Mouse (Mus musculus) hindbrain, postnatal 0 days (tissue): Measurements from ENCODE around the gene Gde1. TPM values are rescaled to one million over a fixed set of nuclear protein-coding genes. Genes with fewer than 3 reads are reported as not detected.
A peak's percentile ranks its signal among the peaks of the same experiment; 100 is the strongest.

Experiments
- ATAC-seq: fragments of 200-750 bp; cut with Nextera tagmentation; 2 replicates; pipeline ENCODE4 v1.8.0; 2017; ENCODE audit warnings: mild to moderate bottlenecking, moderate TSS enrichment, moderate library complexity
- DNase-seq: peaks from one replicate; pipeline ENCODE4 v3.0.0-alpha.2; 2015; ENCODE audit warnings: low spot score
- H3K27ac ChIP-seq: fragments of 300-500 bp; sonication (generic); 2 replicates; pipeline ENCODE4 v1.5.1; 2014; ENCODE audit warnings: mild to moderate bottlenecking
- H3K27me3 ChIP-seq: fragments of 300-500 bp; sonication (generic); 2 replicates; pipeline ENCODE4 v1.6.1; 2014; ENCODE audit warnings: low read length, mixed read lengths; ENCODE audit not compliant: insufficient read depth
- H3K36me3 ChIP-seq: fragments of 300-500 bp; sonication (generic); 2 replicates; pipeline ENCODE4 v1.6.1; 2014; ENCODE audit warnings: low read length, mixed read lengths; ENCODE audit not compliant: insufficient read depth
- H3K4me1 ChIP-seq: fragments of 300-500 bp; sonication (generic); 2 replicates; pipeline ENCODE4 v1.6.1; 2014; ENCODE audit warnings: antibody characterized with exemption, low read length, mixed read lengths; ENCODE audit not compliant: insufficient read depth
- H3K4me2 ChIP-seq: fragments of 300-500 bp; sonication (generic); 2 replicates; pipeline ENCODE4 v1.6.1; 2014; ENCODE audit warnings: low read depth, mild to moderate bottlenecking, low read length, moderate library complexity, mixed read lengths
- H3K4me3 ChIP-seq: fragments of 300-500 bp; sonication (generic); 2 replicates; pipeline ENCODE4 v1.5.1; 2014; ENCODE audit warnings: low read length
- H3K9ac ChIP-seq: fragments of 300-500 bp; sonication (generic); replicated peaks from 2 replicates; pipeline ENCODE4 v1.6.1; 2014; ENCODE audit warnings: mild to moderate bottlenecking, low read length, moderate library complexity, mixed read lengths
- H3K9me3 ChIP-seq: fragments of 300-500 bp; sonication (generic); 2 replicates; pipeline ENCODE4 v1.6.1; 2016; ENCODE audit warnings: low read length, mixed read lengths
- CTCF ChIP-seq: IDR thresholded peaks from 2 replicates; pipeline ENCODE4 v1.5.1; 2016; ENCODE audit warnings: antibody characterized with exemption, control low read depth, low read depth
- WGBS: fragments of 180-500 bp; shearing (Covaris S2); extraction: QIAGEN DNeasy Blood & Tissue Kit; methylation state at CpG from one replicate; pipeline ENCODE4 v1.1.7; 2014; 5-methylcytosine and 5-hydroxymethylcytosine counted together
- polyA plus RNA-seq: library from polyadenylated mRNA; unstranded; fragments of >200 nt; fragmentation: Nextera tagmentation; extraction: Ambion mirVana; gene quantifications from 2 replicates; pipeline ENCODE4 v1.2.1, GENCODE M21; 2015
- total RNA-seq: library from RNA; depleted of rRNA; stranded (reverse); fragments of >200 nt; gene quantifications from 2 replicates; pipeline ENCODE4 v1.2.3, GENCODE M21; 2014

The Gde1 gene
- total and polyA plus RNA-seq, 2 experiments from 2014 or later: 285 to 347 TPM

DNA sequence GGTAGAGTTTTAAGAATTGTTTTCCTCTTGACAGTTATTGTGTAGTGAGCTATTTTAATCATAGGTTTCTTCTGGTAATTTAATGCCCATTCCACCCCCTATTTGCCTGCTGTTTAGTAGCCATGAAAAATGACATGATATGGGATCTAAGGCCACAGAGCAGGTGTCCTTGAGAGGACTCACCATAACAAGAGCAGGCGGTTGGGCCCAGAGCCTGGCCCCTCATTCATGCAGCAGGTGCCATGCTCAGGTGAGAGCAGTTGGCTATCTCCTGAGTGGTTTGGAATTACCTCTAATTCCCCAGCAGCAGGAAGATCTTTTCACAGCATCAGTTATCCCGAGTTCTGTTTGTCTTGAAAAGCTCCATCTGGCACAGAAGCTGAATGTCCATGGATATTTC lies 19.9 kb upstream of the Gde1 start:
- no peaks in the 10 kb centered on the region for H3K9me3 ChIP-seq
- peaks cover 64% of the 10 kb centered on the region for H3K36me3 ChIP-seq
- H3K4me1 ChIP-seq: no peaks in the 10 kb centered on the region
- no peak overlapping the region for H3K4me3 ChIP-seq
- no peak for TF ChIP-seq CTCF
- DNase-seq: no peak
- no peak overlapping the region for H3K27ac ChIP-seq
- 86% methylated on average over 2 of the region's 2 CpGs for WGBS
- no peak for ATAC-seq
- H3K4me2 ChIP-seq: no peak overlapping the region
- H3K27me3 ChIP-seq: no peaks in the 10 kb centered on the region
- H3K9ac ChIP-seq: no peak overlapping the region

DNA sequence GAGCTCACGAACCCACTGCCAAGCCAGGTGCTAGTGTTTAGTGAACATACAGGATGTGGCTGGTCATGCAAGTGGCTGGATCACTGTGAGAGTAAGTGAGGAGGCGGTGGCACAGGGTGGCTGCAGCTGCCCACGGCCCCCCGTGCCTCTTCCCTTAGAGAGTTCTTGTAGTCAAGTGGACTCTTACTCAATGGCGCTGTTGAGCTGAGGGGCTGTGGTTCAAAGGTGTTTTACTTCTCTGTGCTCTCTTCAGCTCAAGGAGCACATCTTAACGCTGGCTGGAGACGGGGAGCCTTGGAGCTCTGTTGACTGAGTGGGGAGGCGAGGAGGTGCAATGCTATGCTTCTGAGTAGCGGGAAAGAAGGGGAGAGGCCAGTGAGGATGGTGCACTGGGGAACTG lies 18.3 kb upstream of the Gde1 start:
- no peak for ATAC-seq
- Histone ChIP-seq H3K27ac (no peak overlapping the region), H3K27me3 (no peaks in the 10 kb centered on the region), H3K9ac (no peak overlapping the region), H3K4me2 (no peak overlapping the region), H3K4me1 (no peaks in the 10 kb centered on the region), H3K9me3 (no peaks in the 10 kb centered on the region), H3K4me3 (no peak overlapping the region), H3K36me3 (peaks cover 60% of the 10 kb centered on the region)
- no peak for DNase-seq
- no peak for TF ChIP-seq CTCF
- WGBS: 96% methylated on average over 9 of the region's 9 CpGs

DNA sequence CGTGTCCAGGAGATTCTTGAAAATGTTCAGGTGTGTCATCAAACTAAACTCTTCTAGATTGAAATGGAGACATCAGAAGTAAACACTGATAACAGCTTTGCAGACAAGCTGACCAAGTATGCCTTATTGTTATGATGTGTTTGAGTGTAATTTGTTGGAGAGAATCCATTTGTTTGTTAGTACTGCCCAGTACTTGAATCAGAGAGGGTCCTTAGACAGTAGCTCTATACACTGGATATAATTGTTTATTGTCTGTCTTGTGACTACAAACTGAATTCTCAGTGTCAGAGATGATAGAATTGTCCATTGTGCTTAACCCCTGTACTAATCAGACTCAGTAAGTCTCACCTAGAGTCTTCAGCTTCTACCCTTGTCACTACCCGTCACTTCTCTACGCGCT lies 12.5 kb upstream of the Gde1 start:
- ATAC-seq (no peak), DNase-seq (no peak)
- Histone ChIP-seq H3K27me3 (no peaks in the 10 kb centered on the region), H3K4me2 (no peak overlapping the region), H3K4me3 (no peak overlapping the region), H3K9ac (no peak overlapping the region), H3K36me3 (peaks cover 38% of the 10 kb centered on the region), H3K4me1 (peaks cover 5% of the 10 kb centered on the region; the same call in 1 of the 2 replicates), H3K9me3 (no peaks in the 10 kb centered on the region), H3K27ac (no peak overlapping the region)
- 92% methylated on average over 4 of the region's 4 CpGs for WGBS
- no peak for TF ChIP-seq CTCF

- Histone ChIP-seq H3K27me3 (no peaks in the 10 kb centered on the region), H3K4me3 (no peak overlapping the region), H3K27ac (no peak overlapping the region), H3K4me2 (no peak overlapping the region), H3K4me1 (peaks cover 5% of the 10 kb centered on the region; the same call in 1 of the 2 replicates), H3K9me3 (no peaks in the 10 kb centered on the region), H3K36me3 (peaks cover 18% of the 10 kb centered on the region; the same call in 1 of the 2 replicates), H3K9ac (no peak overlapping the region)
- 94% methylated on average over 1 of the region's 1 CpGs for WGBS
- DNase-seq (no peak), ATAC-seq (no peak)
- TF ChIP-seq CTCF: no peak
Measured at GRCm38 (mm10) chr7:118714873-118715272, 9.3 kb upstream of the Gde1 start.

DNA sequence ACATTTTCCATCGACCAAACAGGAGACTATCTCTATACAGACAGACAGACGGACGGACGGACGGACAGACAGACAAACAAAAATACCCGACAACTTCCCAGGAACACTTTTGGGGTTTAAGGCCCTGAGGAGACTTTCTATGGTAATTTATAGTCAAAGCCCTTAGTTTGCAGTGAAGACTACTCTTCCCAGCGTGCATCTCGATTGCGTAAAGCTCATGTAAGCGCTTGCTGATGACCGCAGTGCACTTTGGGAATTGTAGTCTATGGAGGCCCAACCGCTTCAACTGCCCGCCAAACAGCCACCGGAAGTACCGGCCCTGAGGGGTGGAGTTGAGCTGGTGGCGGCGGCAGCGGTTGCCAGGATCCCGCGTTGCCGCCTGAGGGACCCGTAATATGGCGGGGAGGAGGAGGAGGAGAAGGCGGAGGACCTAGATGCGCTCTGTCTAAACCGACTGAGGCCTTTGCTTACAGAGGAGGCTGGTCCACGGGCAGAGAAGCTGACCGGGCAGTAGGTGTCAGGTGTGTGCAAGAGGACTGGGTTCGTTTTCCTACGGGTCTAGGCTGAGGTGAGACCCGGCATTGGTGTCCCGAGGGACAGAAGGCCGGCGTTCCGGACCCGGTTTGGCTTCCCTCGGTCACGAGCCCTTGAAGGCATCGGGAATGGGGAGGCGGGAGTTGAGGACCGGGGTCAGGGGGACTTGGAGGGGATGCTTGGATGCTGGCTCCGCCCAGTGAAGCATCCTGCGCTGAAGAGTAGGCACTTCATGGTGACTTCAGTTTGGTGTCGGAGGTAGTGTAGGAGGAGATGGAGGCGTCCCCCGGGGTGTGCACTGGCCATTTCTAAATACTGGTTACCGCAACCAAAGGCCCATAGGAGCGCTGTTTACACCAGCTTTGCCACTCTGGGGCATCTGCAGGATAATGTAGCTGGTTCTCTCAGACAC lies 6.9 kb upstream of the Gde1 start, which contains the start of gene Ccp110:
Gene Ccp110 (plus strand): TSS at position 325 of the 946 bp plus-strand sequence.
- peak; percentile 99 for DNase-seq
- Histone ChIP-seq H3K27me3 (no peaks in the 10 kb centered on the region), H3K9ac (peak within 1 kb of the TSS; percentile 63), H3K4me1 (peaks cover 5% of the 10 kb centered on the region; the same call in 1 of the 2 replicates), H3K36me3 (peaks cover 6% of the 10 kb centered on the region; the same call in 1 of the 2 replicates), H3K9me3 (no peaks in the 10 kb centered on the region), H3K4me3 (peak within 1 kb of the TSS; percentile 76), H3K4me2 (peak within 1 kb of the TSS; percentile 63), H3K27ac (peak within 1 kb of the TSS; percentile 85)
- no peak; the same call in none of the 2 replicates for TF ChIP-seq CTCF
- ATAC-seq: peak; percentile 96
- under 1% methylated on average over 47 of the region's 48 CpGs for WGBS

- no peak overlapping the region for H3K4me2 ChIP-seq
- no peaks in the 10 kb centered on the region for H3K27me3 ChIP-seq
- no peak overlapping the region for H3K4me3 ChIP-seq
- DNase-seq: no peak
- peaks cover 6% of the 10 kb centered on the region; the same call in 1 of the 2 replicates for H3K36me3 ChIP-seq
- no peaks in the 10 kb centered on the region for H3K9me3 ChIP-seq
- H3K27ac ChIP-seq: no peak overlapping the region
- H3K9ac ChIP-seq: no peak overlapping the region
- peaks cover 11% of the 10 kb centered on the region; the same call in 1 of the 2 replicates for H3K4me1 ChIP-seq
- TF ChIP-seq CTCF: no peak
- ATAC-seq: no peak
- WGBS: 58% methylated on average over 5 of the region's 5 CpGs
Measured at GRCm38 (mm10) chr7:118710776-118711175, 5.2 kb upstream of the Gde1 start.
